Mouse (Mus musculus) midbrain, postnatal 0 days (tissue): ENCODE results near the gene Cmah. TPM values are rescaled to one million over a fixed set of nuclear protein-coding genes. Genes with fewer than 3 reads are reported as not detected.

Experiments used
- ATAC-seq: fragments of 200-750 bp; cut with Nextera tagmentation; 2 replicates; pipeline ENCODE4 v1.8.0; 2017; ENCODE audit warnings: moderate number of reproducible peaks, mild to moderate bottlenecking, moderate TSS enrichment, moderate library complexity; ENCODE audit not compliant: low FRiP score
- DNase-seq: peaks from one replicate; pipeline ENCODE4 v3.0.0-alpha.2; 2015; ENCODE audit warnings: low spot score
- H3K27ac ChIP-seq: fragments of 300-500 bp; sonication (generic); 2 replicates; pipeline ENCODE4 v1.5.1; 2014; ENCODE audit warnings: low read depth, mild to moderate bottlenecking, low read length, mixed read lengths
- H3K27me3 ChIP-seq: fragments of 300-500 bp; sonication (generic); 2 replicates; pipeline ENCODE4 v1.6.1; 2014; ENCODE audit warnings: low read length, control low read depth, mixed read lengths; ENCODE audit not compliant: insufficient read depth
- H3K36me3 ChIP-seq: fragments of 300-500 bp; sonication (generic); 2 replicates; pipeline ENCODE4 v1.6.1; 2014; ENCODE audit warnings: low read length, control low read depth, mixed read lengths; ENCODE audit not compliant: insufficient read depth
- H3K4me1 ChIP-seq: fragments of 300-500 bp; sonication (generic); 2 replicates; pipeline ENCODE4 v1.6.1; 2014; ENCODE audit warnings: mild to moderate bottlenecking, control low read depth, antibody characterized with exemption, low read length, mixed read lengths; ENCODE audit not compliant: insufficient read depth
- H3K4me2 ChIP-seq: fragments of 300-500 bp; sonication (generic); 2 replicates; pipeline ENCODE4 v1.6.1; 2014; ENCODE audit warnings: low read depth, mild to moderate bottlenecking, low read length, mixed read lengths; ENCODE audit not compliant: poor library complexity, severe bottlenecking
- H3K4me3 ChIP-seq: fragments of 300-500 bp; sonication (generic); 2 replicates; pipeline ENCODE4 v1.5.1; 2014; ENCODE audit warnings: low read depth, mild to moderate bottlenecking, low read length, moderate library complexity
- H3K9ac ChIP-seq: fragments of 300-500 bp; sonication (generic); replicated peaks from 2 replicates; pipeline ENCODE4 v1.6.1; 2014; ENCODE audit warnings: mild to moderate bottlenecking, low read length, moderate library complexity, mixed read lengths; ENCODE audit not compliant: poor library complexity, severe bottlenecking
- H3K9me3 ChIP-seq: fragments of 300-500 bp; sonication (generic); 2 replicates; pipeline ENCODE4 v1.6.1; 2016; ENCODE audit warnings: low read length, control low read depth
- CTCF ChIP-seq: IDR thresholded peaks from 2 replicates; pipeline ENCODE4 v1.5.1; 2016; ENCODE audit warnings: antibody characterized with exemption, mild to moderate bottlenecking
- WGBS: fragments of 180-500 bp; shearing (Covaris S2); extraction: QIAGEN DNeasy Blood & Tissue Kit; methylation state at CpG from one replicate; pipeline ENCODE4 v1.1.7; 2014; 5-methylcytosine and 5-hydroxymethylcytosine counted together
- polyA plus RNA-seq: library from polyadenylated mRNA; unstranded; fragments of >200 nt; fragmentation: Nextera tagmentation; extraction: Ambion mirVana; gene quantifications from 2 replicates; pipeline ENCODE4 v1.2.1, GENCODE M21; 2015
- total RNA-seq: library from RNA; depleted of rRNA; stranded (reverse); fragments of >200 nt; gene quantifications from 2 replicates; pipeline ENCODE4 v1.2.3, GENCODE M21; 2014

The Cmah gene
- total and polyA plus RNA-seq, 2 experiments from 2014 or later: 0.05 to 0.14 TPM

DNA sequence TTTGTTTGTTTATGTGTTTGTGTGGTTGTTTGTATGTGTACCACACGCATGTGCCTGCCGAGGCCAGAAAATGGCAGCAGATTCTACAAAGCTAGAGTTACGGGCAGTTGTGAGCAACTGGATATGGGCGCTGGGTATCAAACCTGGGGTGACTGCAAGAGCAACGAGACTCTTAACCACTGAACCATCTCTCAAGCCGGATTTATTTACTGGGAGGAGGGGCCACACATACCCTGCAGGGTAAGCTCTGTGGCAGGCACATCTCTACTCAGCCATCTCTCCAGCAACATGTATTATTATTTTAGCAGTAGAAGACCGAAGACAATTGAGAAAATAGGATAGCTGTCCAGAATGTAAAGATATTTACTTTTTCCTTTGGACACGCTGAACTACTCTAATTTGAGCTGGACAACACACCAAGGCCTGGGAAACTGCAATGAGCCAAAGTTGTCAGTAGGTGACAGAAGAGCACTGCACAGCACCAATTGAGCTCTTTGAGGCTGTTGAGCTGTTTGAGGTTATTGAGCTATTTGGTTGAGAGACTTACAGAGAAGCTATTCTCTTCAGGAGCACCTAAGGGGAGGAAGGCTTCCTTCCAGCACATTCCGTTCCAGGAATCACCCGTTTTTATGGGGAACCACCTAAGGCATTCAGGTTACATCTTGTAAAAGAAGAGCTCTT is 154.6 kb downstream of the Cmah start:
- H3K4me2 ChIP-seq: no peak overlapping the region
- H3K27ac ChIP-seq: no peak overlapping the region
- H3K4me1 ChIP-seq: no peaks in the 10 kb centered on the region
- peak; percentile 100 for TF ChIP-seq CTCF
- H3K9me3 ChIP-seq: no peaks in the 10 kb centered on the region
- WGBS: 53% methylated on average over 10 of the region's 10 CpGs
- no peaks in the 10 kb centered on the region for H3K36me3 ChIP-seq
- DNase-seq (peak; percentile 89), ATAC-seq (peak; percentile 83)
- no peaks in the 10 kb centered on the region for H3K27me3 ChIP-seq
- H3K9ac ChIP-seq: no peak overlapping the region
- H3K4me3 ChIP-seq: no peak overlapping the region

DNA sequence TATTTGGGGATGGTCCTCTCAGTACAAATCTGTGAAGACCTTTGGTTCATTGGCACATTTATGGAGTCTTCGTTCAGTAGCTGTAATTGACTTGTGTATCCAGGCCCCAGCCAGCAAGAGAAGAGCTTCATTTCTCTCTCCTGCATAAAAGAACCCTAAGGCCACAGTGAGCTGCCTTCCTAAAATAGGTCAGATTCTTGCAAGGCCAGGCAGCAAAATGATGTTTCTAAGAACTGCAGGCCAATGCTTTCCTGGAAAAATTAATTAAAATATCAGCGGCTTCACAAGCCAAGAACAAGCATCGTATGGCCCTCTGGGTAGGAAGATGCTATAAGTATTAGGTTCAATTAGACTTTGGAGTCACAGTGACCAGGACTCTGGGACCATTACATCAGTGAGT is 156.5 kb downstream of the Cmah start:
- H3K9ac ChIP-seq: no peak overlapping the region
- no peak for DNase-seq
- no peaks in the 10 kb centered on the region for H3K36me3 ChIP-seq
- WGBS: 70% methylated on average over 3 of the region's 3 CpGs
- no peaks in the 10 kb centered on the region for H3K9me3 ChIP-seq
- no peak overlapping the region for H3K4me2 ChIP-seq
- no peak for ATAC-seq
- no peak overlapping the region for H3K27ac ChIP-seq
- no peak overlapping the region for H3K4me3 ChIP-seq
- H3K27me3 ChIP-seq: no peaks in the 10 kb centered on the region
- no peak for TF ChIP-seq CTCF
- no peaks in the 10 kb centered on the region for H3K4me1 ChIP-seq

DNA sequence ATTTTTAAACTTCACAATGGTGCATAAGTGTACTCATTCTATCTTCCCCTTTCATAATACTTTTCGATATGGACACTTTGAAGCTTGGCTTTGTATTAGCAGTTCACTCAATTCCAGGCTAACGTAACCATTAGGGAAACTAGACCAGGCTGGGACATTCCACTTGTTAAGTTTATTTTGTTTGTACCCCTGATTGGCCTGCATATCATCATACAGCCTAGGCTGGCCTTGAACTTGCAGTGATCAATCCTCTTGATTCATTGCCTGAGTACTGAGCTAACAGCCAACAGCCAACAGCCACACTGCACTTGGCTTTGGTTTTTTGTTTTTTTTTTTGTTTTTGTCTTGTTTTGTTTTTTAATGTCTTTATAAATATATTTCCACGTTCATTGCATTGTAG is 157.6 kb downstream of the Cmah start:
- Histone ChIP-seq H3K27ac (no peak overlapping the region), H3K9ac (no peak overlapping the region), H3K4me2 (no peak overlapping the region), H3K36me3 (no peaks in the 10 kb centered on the region), H3K27me3 (no peaks in the 10 kb centered on the region), H3K9me3 (no peaks in the 10 kb centered on the region), H3K4me3 (no peak overlapping the region), H3K4me1 (0 out of 2 replicates have a peak, but pooled peaks cover 4% of the 10 kb centered on the region)
- 90% methylated on average over 3 of the region's 3 CpGs for WGBS
- no peak for TF ChIP-seq CTCF
- DNase-seq (no peak), ATAC-seq (no peak)

DNA sequence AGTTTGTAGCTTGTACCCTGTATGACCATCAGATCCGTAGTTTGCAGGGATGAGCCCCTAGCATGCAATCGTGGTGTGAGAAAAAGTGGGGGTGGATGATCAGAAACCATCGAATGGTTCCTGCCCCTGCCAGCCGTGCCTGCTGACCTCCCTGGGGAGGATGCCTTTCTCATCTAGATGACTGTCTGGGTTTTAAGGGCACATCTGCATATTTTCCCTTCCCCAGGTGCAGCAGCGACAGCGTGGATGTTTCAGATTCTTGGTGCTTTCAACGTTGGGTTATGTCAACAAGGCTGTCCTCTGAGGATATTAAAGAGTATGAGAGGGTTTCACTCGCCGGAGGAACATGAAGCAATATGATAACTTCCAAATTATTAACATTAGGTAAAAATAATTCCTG is 158.8 kb downstream of the Cmah start:
- no peaks in the 10 kb centered on the region for H3K36me3 ChIP-seq
- no peak overlapping the region for H3K4me3 ChIP-seq
- ATAC-seq (no peak), DNase-seq (no peak)
- H3K27me3 ChIP-seq: no peaks in the 10 kb centered on the region
- H3K9ac ChIP-seq: no peak overlapping the region
- TF ChIP-seq CTCF: no peak
- H3K9me3 ChIP-seq: no peaks in the 10 kb centered on the region
- WGBS: 69% methylated on average over 9 of the region's 9 CpGs
- H3K4me1 ChIP-seq: 0 out of 2 replicates have a peak, but pooled peaks cover 4% of the 10 kb centered on the region
- no peak overlapping the region for H3K4me2 ChIP-seq
- no peak overlapping the region for H3K27ac ChIP-seq

DNA sequence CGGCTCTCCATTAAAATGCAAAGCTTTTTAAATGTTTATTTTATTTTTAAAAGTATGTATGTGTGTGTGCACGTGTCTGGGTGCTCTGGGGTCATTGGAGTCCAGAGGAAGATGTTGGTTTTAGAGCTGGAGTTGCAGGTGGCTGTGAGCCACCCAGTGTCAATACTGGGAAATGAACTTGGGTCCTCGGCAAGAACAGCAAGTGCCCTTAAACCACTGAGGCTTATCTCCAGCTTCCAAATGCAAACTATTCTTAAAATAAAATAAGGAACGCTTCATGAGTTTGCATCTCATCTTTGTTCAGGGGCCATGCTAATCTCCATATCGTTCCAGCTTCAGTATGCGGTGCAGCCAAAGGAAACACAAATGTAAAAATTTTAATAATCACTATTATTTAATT is 159.2 kb downstream of the Cmah start:
- whole genome bisulfite sequencing: 74% methylated on average over 6 of the region's 6 CpGs
- Histone ChIP-seq H3K27me3 (no peaks in the 10 kb centered on the region), H3K27ac (no peak overlapping the region), H3K4me1 (0 out of 2 replicates have a peak, but pooled peaks cover 4% of the 10 kb centered on the region), H3K4me3 (no peak overlapping the region), H3K9me3 (no peaks in the 10 kb centered on the region), H3K9ac (no peak overlapping the region), H3K36me3 (no peaks in the 10 kb centered on the region), H3K4me2 (no peak overlapping the region)
- TF ChIP-seq CTCF: no peak
- no peak for DNase-seq
- ATAC-seq: no peak

DNA sequence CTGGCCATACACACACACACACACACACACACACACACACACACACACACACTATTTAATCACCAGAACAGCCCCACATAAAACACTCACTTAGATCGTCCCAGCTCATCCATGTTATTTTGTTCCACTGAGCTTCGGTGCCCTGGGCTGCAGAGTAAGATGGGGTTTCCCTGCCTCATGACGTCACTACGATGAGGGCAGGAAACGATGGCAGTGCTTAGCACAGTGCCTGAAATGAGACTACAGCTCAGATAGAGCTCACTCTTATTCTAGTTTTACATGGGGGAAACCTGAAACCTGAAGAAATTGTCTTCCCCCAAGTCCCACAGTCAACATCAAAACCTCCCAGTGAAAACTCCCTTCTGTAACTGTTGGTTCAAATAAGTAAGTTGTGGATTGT is 159.9 kb downstream of the Cmah start:
- WGBS: 82% methylated on average over 5 of the region's 5 CpGs
- ATAC-seq: no peak

More for the DNA sequence above, 159.9 kb downstream of the Cmah start:
- no peak overlapping the region for H3K4me2 ChIP-seq
- H3K9ac ChIP-seq: no peak overlapping the region
- H3K36me3 ChIP-seq: no peaks in the 10 kb centered on the region
- 0 out of 2 replicates have a peak, but pooled peaks cover 4% of the 10 kb centered on the region for H3K4me1 ChIP-seq
- no peak for TF ChIP-seq CTCF
- H3K27me3 ChIP-seq: no peaks in the 10 kb centered on the region
- no peaks in the 10 kb centered on the region for H3K9me3 ChIP-seq
- H3K4me3 ChIP-seq: no peak overlapping the region
- no peak for DNase-seq
- no peak overlapping the region for H3K27ac ChIP-seq
